Mouse (Mus musculus) layer of hippocampus, adult 11-12 months (tissue): ENCODE data around the gene Sirt2.

ENCODE experiments used
- DNase-seq: peaks from one replicate; pipeline ENCODE4 v3.0.0; 2022; ENCODE audit warnings: low spot score

The Sirt2 gene

DNA sequence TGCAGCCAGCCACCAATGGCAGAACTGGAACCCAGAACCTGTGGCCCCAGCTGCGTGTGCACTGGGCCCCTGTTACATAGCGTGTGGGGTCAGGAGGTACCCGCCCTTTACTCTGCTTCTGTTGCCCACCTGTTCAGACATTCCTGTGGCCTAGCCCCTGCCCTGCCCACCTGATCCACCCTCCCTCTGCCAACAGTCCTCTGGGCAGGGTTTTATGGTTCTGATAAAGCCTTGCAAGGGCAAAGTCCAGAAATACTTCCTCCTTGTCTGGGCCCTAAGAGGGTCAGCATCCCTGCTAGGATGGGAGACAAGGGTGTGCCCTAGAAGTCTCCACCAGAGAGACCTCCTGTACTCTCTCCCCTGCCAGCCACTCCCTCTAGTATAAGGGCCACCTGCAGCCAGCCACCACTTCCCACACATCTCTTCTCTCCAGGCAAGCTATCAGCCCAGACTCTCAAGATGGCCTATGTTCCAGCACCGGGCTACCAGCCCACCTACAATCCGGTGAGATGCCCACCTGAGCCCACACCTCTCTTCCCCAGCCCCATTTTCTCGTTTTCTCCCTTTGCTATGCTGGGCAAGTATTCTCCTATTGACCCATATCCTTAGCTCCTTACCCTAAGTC is 67.3 kb downstream of the Sirt2 start, which contains the start of gene Lgals4:
Lgals4 (plus strand) TSS at position 132 of the 625 bp plus-strand sequence.
- DNase-seq: no peak

DNA sequence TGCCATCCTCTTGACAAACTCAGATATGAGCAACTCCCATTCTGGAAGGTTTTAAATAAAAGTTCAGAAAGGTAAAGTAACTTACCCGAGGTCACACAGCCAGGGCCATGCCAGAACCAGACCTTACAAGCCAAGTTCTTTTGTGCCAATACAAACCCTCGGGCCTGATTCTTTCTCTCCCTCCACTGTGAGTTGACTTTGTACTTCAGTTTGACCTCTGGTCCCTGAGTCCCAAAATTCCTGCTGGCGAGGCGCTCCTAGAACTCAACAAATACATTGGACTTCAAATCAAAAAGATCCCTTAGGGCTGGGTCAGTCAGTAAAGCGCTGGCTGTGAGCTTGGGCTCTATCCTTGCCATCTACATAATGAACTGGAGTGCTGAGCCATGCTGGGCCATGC is 70.4 kb downstream of the Sirt2 start:
- no peak for DNase-seq
